Mouse (Mus musculus) liver, embryonic 14.5 days (tissue): Measurements from ENCODE around the gene Rex1bd.

ENCODE experiments used
- CTCF ChIP-seq: IDR thresholded peaks from 2 replicates; pipeline ENCODE4 v1.5.1; 2016; ENCODE audit warnings: antibody characterized with exemption, low read depth, control low read depth
- EP300 ChIP-seq: IDR thresholded peaks from 2 replicates; pipeline ENCODE4 v1.6.1; 2016; ENCODE audit warnings: antibody characterized with exemption, low read depth

- TF ChIP-seq CTCF (no peak), EP300 (no peak)
These were observed 2.2 kb downstream of the Rex1bd start for GRCm38 (mm10) chr8:70504291-70504716.
